In the genomic region with DNA sequence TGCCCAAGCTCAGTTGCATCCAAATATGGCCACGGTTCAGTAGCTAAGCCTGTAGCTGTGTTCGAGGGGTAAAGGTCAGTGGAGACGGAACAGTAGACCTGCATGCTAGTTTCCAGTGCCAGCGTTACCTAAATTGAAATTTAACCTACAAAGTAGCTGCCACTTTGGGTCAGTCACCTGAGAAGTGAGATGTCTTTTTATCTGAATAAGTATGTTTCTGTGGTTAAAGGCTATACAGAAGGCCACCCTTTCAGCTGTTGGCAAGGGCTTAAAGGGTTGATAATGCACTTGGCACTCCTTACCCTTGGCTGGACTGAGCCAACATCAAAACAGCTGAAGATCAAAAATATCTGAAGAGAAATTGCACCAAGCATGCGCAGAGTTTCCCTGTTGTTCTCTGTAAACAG, we compare ENCODE assay signal across 18 mouse cellular contexts.
A peak's percentile ranks its signal among the peaks of the same experiment; 100 is the strongest.
DNase-seq lines count a peak whose midpoint lies in the region; ATAC-seq lines count a peak whose summit lies in the region.
"Had no signal": no experiment of that assay in that cellular context is flagged by ENCODE, and none has a peak within 500 bp of the region (broad histone marks: within the 10 kb centered on the region; RNA-seq: fewer than 3 reads in every experiment).

No protein-coding gene starts in this region.

- DNase-seq in kidney, adult 18-20 months, result peak; percentile 62
- DNase-seq in adrenal gland, postnatal 14 days, result peak; percentile 22
- DNase-seq in kidney, adult 8-10 months, result peak; percentile 76 to 90
- peak; percentile 68 to 86 for DNase-seq in kidney, postnatal 25 days
- DNase-seq in heart, adult 9 months (ENCODE audit: low spot score in 2 of 2), result no peak
- DNase-seq: cerebellum, adult 8-10 months; heart, postnatal 10 days; thymus, postnatal 36 days had no signal

- H3K4me2 ChIP-seq in kidney, embryonic 15.5 days, result no peak overlapping the region
- no peak overlapping the region for H3K4me2 ChIP-seq in hindbrain, embryonic 12.5 days (replicated peaks)
- H3K4me2 ChIP-seq: heart, embryonic 12.5 days; stomach, embryonic 15.5 days had no signal

- no peaks in the 10 kb centered on the region for H3K36me3 ChIP-seq in kidney, embryonic 15.5 days
- H3K36me3 ChIP-seq in hindbrain, embryonic 12.5 days, result no peaks in the 10 kb centered on the region
- H3K36me3 ChIP-seq: heart, embryonic 12.5 days; midbrain, embryonic 10.5 days; stomach, embryonic 15.5 days had no signal

- H3K27ac ChIP-seq in kidney, embryonic 15.5 days, result no peak overlapping the region
- H3K27ac ChIP-seq in hindbrain, embryonic 12.5 days, result no peak overlapping the region
- H3K27ac ChIP-seq: left cerebral cortex, adult 2 months; macrophage; midbrain, embryonic 10.5 days; stomach, embryonic 15.5 days had no signal

- no peaks in the 10 kb centered on the region for H3K4me1 ChIP-seq in kidney, embryonic 15.5 days
- H3K4me1 ChIP-seq in hindbrain, embryonic 12.5 days, result peaks cover 5% of the 10 kb centered on the region
- H3K4me1 ChIP-seq: stomach, embryonic 15.5 days had no signal

- no peak overlapping the region for H3K4me3 ChIP-seq in kidney, embryonic 15.5 days (replicated peaks)
- no peak overlapping the region for H3K4me3 ChIP-seq in hindbrain, embryonic 12.5 days
- H3K4me3 ChIP-seq: heart, embryonic 12.5 days; left cerebral cortex, adult 2 months; midbrain, embryonic 10.5 days; stomach, embryonic 15.5 days had no signal

- WGBS in kidney, embryonic 15.5 days, result 80% methylated on average over 5 of the region's 5 CpGs
- WGBS in hindbrain, embryonic 12.5 days, result 90% methylated on average over 5 of the region's 5 CpGs

- H3K9me3 ChIP-seq in kidney, embryonic 15.5 days (replicated peaks), result no peaks in the 10 kb centered on the region
- H3K9me3 ChIP-seq in hindbrain, embryonic 12.5 days (replicated peaks), result no peaks in the 10 kb centered on the region
- H3K9me3 ChIP-seq: heart, embryonic 12.5 days; midbrain, embryonic 10.5 days; stomach, embryonic 15.5 days had no signal

- ATAC-seq in kidney, embryonic 15.5 days (replicated peaks; ENCODE audit: low FRiP score), result no peak
- no peak for ATAC-seq in hindbrain, embryonic 12.5 days (ENCODE audit: low FRiP score)
- ATAC-seq: forebrain, embryonic 14.5 days; intestine, postnatal 0 days; midbrain, embryonic 16.5 days had no signal

- H3K27me3 ChIP-seq in kidney, embryonic 15.5 days, result no peaks in the 10 kb centered on the region
- H3K27me3 ChIP-seq in hindbrain, embryonic 12.5 days, result no peaks in the 10 kb centered on the region
- H3K27me3 ChIP-seq: heart, embryonic 12.5 days; stomach, embryonic 15.5 days had no signal

- no peak overlapping the region for H3K9ac ChIP-seq in kidney, embryonic 15.5 days
- no peak overlapping the region for H3K9ac ChIP-seq in hindbrain, embryonic 12.5 days
- H3K9ac ChIP-seq: heart, embryonic 12.5 days; stomach, embryonic 15.5 days had no signal

Comparison
In these comparisons a context has a peak if more than half of its experiments do, and no peak if none do; other contexts are left out.
1. DNase-seq: peak in kidney, adult 18-20 months (single experiment), adrenal gland, postnatal 14 days (single experiment), kidney, adult 8-10 months (2 of 2) and kidney, postnatal 25 days (2 of 2); none in heart, adult 9 months (0 of 2).